ENCODE assay signal across 8 mouse cellular contexts in the genomic region with DNA sequence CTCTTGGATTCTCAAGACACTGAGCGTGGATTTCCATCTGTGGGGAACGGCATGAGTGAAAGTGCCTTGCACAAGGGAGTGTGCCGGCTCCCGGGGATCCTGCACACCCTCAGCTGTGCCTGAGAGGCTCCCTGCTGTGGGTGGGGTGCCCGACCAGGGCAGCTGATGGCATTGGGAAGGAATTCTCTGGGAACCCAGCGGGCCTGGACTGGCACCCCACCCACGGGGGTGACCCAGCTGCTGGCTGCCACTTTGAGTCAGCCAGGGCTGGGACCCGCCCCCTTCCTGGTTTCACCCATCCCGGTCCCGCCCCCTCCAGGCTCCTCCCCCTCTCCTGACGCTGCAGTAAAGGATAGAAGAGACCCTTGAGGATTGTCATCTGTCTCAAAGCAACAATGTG. TPM values are rescaled to one million over a fixed set of nuclear protein-coding genes. Genes with fewer than 3 reads are reported as not detected.
DNase-seq lines count a peak whose midpoint lies in the region; ATAC-seq and TF ChIP-seq lines count a peak whose summit lies in the region.
"Had no signal": no experiment of that assay in that cellular context is flagged by ENCODE, and none has a peak within 500 bp of the region (broad histone marks: within the 10 kb centered on the region; RNA-seq: fewer than 3 reads in every experiment).

No protein-coding gene starts in this region.

- no peak; the same call in 1 of the 2 replicates for ATAC-seq in G1E (ENCODE audit: extremely low read depth, insufficient number of reproducible peaks, low FRiP score, poor library complexity, severe bottlenecking)
- ATAC-seq in heart, embryonic 11.5 days (replicated peaks; ENCODE audit: insufficient number of reproducible peaks, low FRiP score, low TSS enrichment), result no peak
- ATAC-seq in activated CD4-positive, CD25-positive, alpha-beta regulatory T cell, adult 4 months, result no peak

- no peaks in the 10 kb centered on the region for H3K79me2 ChIP-seq in liver, adult 2 months (ENCODE audit: control insufficient read depth, insufficient read depth, low read length)

- no peak overlapping the region for H3K9ac ChIP-seq in heart, embryonic 11.5 days (ENCODE audit: low read depth, low read length)
- H3K9ac ChIP-seq in liver, adult 2 months (ENCODE audit: low read depth, low read length), result peak overlapping the region; percentile 36; the same call in 1 of the 2 replicates
- H3K9ac ChIP-seq: hindbrain, embryonic 15.5 days had no signal

- H3K27ac ChIP-seq in heart, embryonic 11.5 days (ENCODE audit: low read depth, low read length), result no peak overlapping the region
- no peak overlapping the region for H3K27ac ChIP-seq in liver, adult 2 months (replicated peaks; ENCODE audit: insufficient read depth, low read depth, low read length)
- H3K27ac ChIP-seq: hindbrain, embryonic 15.5 days had no signal

- H3K4me3 ChIP-seq in G1E (ENCODE audit: low read depth, low read length), result peak overlapping the region; percentile 63
- no peak overlapping the region for H3K4me3 ChIP-seq in heart, embryonic 11.5 days (ENCODE audit: low read depth, low read length)
- peak overlapping the region; percentile 39; the same call in 1 of the 2 replicates for H3K4me3 ChIP-seq in liver, adult 2 months (ENCODE audit: insufficient read depth, low read depth, low read length)
- H3K4me3 ChIP-seq: hindbrain, embryonic 15.5 days had no signal

- no peak for TF ChIP-seq POLR2A in liver, adult 2 months (IDR thresholded peaks at IDR 0.05; ENCODE audit: extremely low read depth, insufficient read depth, low read length)

- WGBS in heart, embryonic 11.5 days (ENCODE audit: insufficient replicate concordance), result 37% methylated on average over 9 of the region's 11 CpGs
- 36% methylated on average over 11 of the region's 11 CpGs for WGBS in liver, adult 2 months

- H3K9me3 ChIP-seq in G1E (replicated peaks), result 0 out of 2 replicates have a peak, but pooled peaks cover 3% of the 10 kb centered on the region
- H3K9me3 ChIP-seq in heart, embryonic 11.5 days (replicated peaks; ENCODE audit: control insufficient read depth, low read length), result no peaks in the 10 kb centered on the region
- H3K9me3 ChIP-seq: hindbrain, embryonic 15.5 days had no signal

- peaks cover 40% of the 10 kb centered on the region for H3K4me1 ChIP-seq in G1E (ENCODE audit: insufficient read depth, low read depth, low read length)
- peaks cover 16% of the 10 kb centered on the region for H3K4me1 ChIP-seq in heart, embryonic 11.5 days (ENCODE audit: control insufficient read depth, insufficient read depth, low read length)
- H3K4me1 ChIP-seq in liver, adult 2 months (ENCODE audit: control insufficient read depth, insufficient read depth, low read length), result no peaks in the 10 kb centered on the region

- peak; percentile 28 to 36 for DNase-seq in B cell, adult 2 months
- DNase-seq in G1E (ENCODE audit: low spot score), result peak; percentile 66
- DNase-seq in liver, adult 2 months (ENCODE audit: extremely low read depth, low read depth, low spot score), result no peak
- DNase-seq in retina, postnatal 1 day, result peak; percentile 61
- no peak for DNase-seq in ovary, adult 18-20 months (ENCODE audit: low spot score)

- TF ChIP-seq CTCF in G1E (IDR thresholded peaks at IDR 0.05; ENCODE audit: low read depth, low read length), result no peak
- no peak for TF ChIP-seq CTCF in liver, adult 2 months (IDR thresholded peaks at IDR 0.05; ENCODE audit: low read depth, low read length)

- H3K36me3 ChIP-seq in G1E (replicated peaks), result no peaks in the 10 kb centered on the region
- H3K36me3 ChIP-seq in heart, embryonic 11.5 days (ENCODE audit: control insufficient read depth, insufficient read depth, low read length), result no peaks in the 10 kb centered on the region
- H3K36me3 ChIP-seq in liver, adult 2 months (ENCODE audit: control insufficient read depth, insufficient read depth, low read length), result no peaks in the 10 kb centered on the region
- H3K36me3 ChIP-seq: hindbrain, embryonic 15.5 days had no signal

- H3K27me3 ChIP-seq in G1E (ENCODE audit: insufficient read depth, low read length), result peaks cover 6% of the 10 kb centered on the region; the same call in 1 of the 2 replicates
- H3K27me3 ChIP-seq in heart, embryonic 11.5 days (ENCODE audit: control insufficient read depth, insufficient read depth, low read length), result no peaks in the 10 kb centered on the region
- no peaks in the 10 kb centered on the region for H3K27me3 ChIP-seq in liver, adult 2 months (ENCODE audit: control insufficient read depth, insufficient read depth, low read length)

- peak overlapping the region; percentile 47 for H3K4me2 ChIP-seq in heart, embryonic 11.5 days
- H3K4me2 ChIP-seq: hindbrain, embryonic 15.5 days had no signal

RNA-seq across cellular contexts. Expression of a gene that starts 5.6 kb away (rescaled TPM):
- 2.7 and 3.2 TPM in 2 replicates for total RNA-seq in G1E (2014; fragmentation: Nextera tagmentation)
- total RNA-seq in G1E (2017), result 6.9 and 7.1 TPM in 2 replicates
- 4.7 and 4.9 TPM in 2 replicates for polyA plus RNA-seq in G1E (2012)
- polyA plus RNA-seq in heart, embryonic 11.5 days (2014; fragmentation: Nextera tagmentation; extraction: Ambion mirVana), result 2.1 and 2.2 TPM in 2 replicates
- 1.1 and 1.5 TPM in 2 replicates for total RNA-seq in liver, adult 2 months (2014; rRNA removed)
- 0.76 and 1.0 TPM in 2 replicates for polyA plus RNA-seq in liver, adult 2 months (2012; rRNA removed)
- 1 to 10 TPM; 5.8 to 6.4 TPM for polyA plus RNA-seq in activated CD4-positive, CD25-positive, alpha-beta regulatory T cell, adult 4 months (2017; shearing (Covaris generic))

RNA-seq across cellular contexts. Expression of a gene that starts 22.7 kb away (rescaled TPM):
- total RNA-seq in G1E (2014; fragmentation: Nextera tagmentation) (231 and 242 TPM in 2 replicates), G1E (2017) (57.5 and 64.5 TPM in 2 replicates)
- polyA plus RNA-seq in G1E (2012), result 222 and 227 TPM in 2 replicates
- 11.0 and 11.4 TPM in 2 replicates for polyA plus RNA-seq in heart, embryonic 11.5 days (2014; fragmentation: Nextera tagmentation; extraction: Ambion mirVana)
- total RNA-seq in liver, adult 2 months (2014; rRNA removed), result 5.1 and 5.6 TPM in 2 replicates
- 21.6 and 23.1 TPM in 2 replicates for polyA plus RNA-seq in liver, adult 2 months (2012; rRNA removed)
- polyA plus RNA-seq in activated CD4-positive, CD25-positive, alpha-beta regulatory T cell, adult 4 months (2017; shearing (Covaris generic)), result 10 to 100 TPM in 1 of 2 experiments, 1 to 10 TPM in 1; 9.8 to 17.6 TPM

Comparison
In these comparisons a context has a peak if more than half of its experiments do, and no peak if none do; other contexts are left out.
1. DNase-seq: peak in B cell, adult 2 months (2 of 2), G1E (single experiment) and retina, postnatal 1 day (single experiment); none in liver, adult 2 months (single experiment) and ovary, adult 18-20 months (single experiment).